Mouse (Mus musculus) lung, embryonic 16.5 days (tissue): ENCODE results near the gene Nlk. TPM values are rescaled to one million over a fixed set of nuclear protein-coding genes. Genes with fewer than 3 reads are reported as not detected.
A peak's percentile ranks its signal among the peaks of the same experiment; 100 is the strongest.

Experiments used
- ATAC-seq: fragments of 200-750 bp; cut with Nextera tagmentation; 2 replicates; pipeline ENCODE4 v1.8.0; 2017; ENCODE audit warnings: low read depth, mild to moderate bottlenecking, moderate library complexity
- H3K27ac ChIP-seq: fragments of 300-500 bp; sonication (generic); 2 replicates; pipeline ENCODE4 v1.5.1; 2014; ENCODE audit warnings: mild to moderate bottlenecking, control low read depth, low read length
- H3K27me3 ChIP-seq: fragments of 300-500 bp; sonication (generic); 2 replicates; pipeline ENCODE4 v1.6.1; 2014; ENCODE audit warnings: low read depth, low read length, mixed read lengths; ENCODE audit not compliant: control insufficient read depth, insufficient read depth
- H3K36me3 ChIP-seq: fragments of 300-500 bp; sonication (generic); 2 replicates; pipeline ENCODE4 v1.6.1; 2014; ENCODE audit warnings: low read length; ENCODE audit not compliant: control insufficient read depth, insufficient read depth
- H3K4me1 ChIP-seq: fragments of 300-500 bp; sonication (generic); replicated peaks from 2 replicates; pipeline ENCODE4 v1.6.1; 2014; ENCODE audit warnings: low read length, mixed read lengths; ENCODE audit not compliant: control insufficient read depth, insufficient read depth
- H3K4me2 ChIP-seq: fragments of 300-500 bp; sonication (generic); 2 replicates; pipeline ENCODE4 v1.6.1; 2014; ENCODE audit warnings: low read depth, low read length, control low read depth
- H3K4me3 ChIP-seq: fragments of 300-500 bp; sonication (generic); 2 replicates; pipeline ENCODE4 v1.5.1; 2014; ENCODE audit warnings: mild to moderate bottlenecking, low read length, control low read depth
- H3K9ac ChIP-seq: fragments of 300-500 bp; sonication (generic); 2 replicates; pipeline ENCODE4 v1.6.1; 2014; ENCODE audit warnings: low read length, control low read depth
- H3K9me3 ChIP-seq: fragments of 300-500 bp; sonication (generic); 2 replicates; pipeline ENCODE4 v1.6.1; 2016; ENCODE audit warnings: low read length; ENCODE audit not compliant: control insufficient read depth
- WGBS: fragments of 180-500 bp; shearing (Covaris S2); extraction: QIAGEN DNeasy Blood & Tissue Kit; methylation state at CpG from one replicate; pipeline ENCODE4 v1.1.7; 2014; 5-methylcytosine and 5-hydroxymethylcytosine counted together
- polyA plus RNA-seq: library from polyadenylated mRNA; unstranded; fragments of >200 nt; fragmentation: Nextera tagmentation; extraction: Ambion mirVana; gene quantifications from 2 replicates; pipeline ENCODE4 v1.2.1, GENCODE M21; 2015

The Nlk gene
- polyA plus RNA-seq, 1 experiment from 2014 or later: 13.6 TPM

GRCm38 (mm10) chr11:78697753-78698171, 589 bp upstream of the Nlk start:
- H3K9ac ChIP-seq: no peak overlapping the region
- H3K9me3 ChIP-seq: no peaks in the 10 kb centered on the region
- H3K27me3 ChIP-seq: no peaks in the 10 kb centered on the region
- peak overlapping the region; percentile 42 for H3K4me2 ChIP-seq
- WGBS: 0% methylated on average over 12 of the region's 12 CpGs
- ATAC-seq: peak; percentile 90
- H3K4me1 ChIP-seq: peaks cover 26% of the 10 kb centered on the region
- H3K27ac ChIP-seq: peak overlapping the region; percentile 70
- H3K4me3 ChIP-seq: peak overlapping the region; percentile 71
- H3K36me3 ChIP-seq: no peaks in the 10 kb centered on the region

GRCm38 (mm10) chr11:78694249-78694648, 2.9 kb downstream of the Nlk start:
- H3K4me1 ChIP-seq: peaks cover 33% of the 10 kb centered on the region
- H3K9ac ChIP-seq: peak overlapping the region; percentile 37; the same call in 1 of the 2 replicates
- H3K36me3 ChIP-seq: no peaks in the 10 kb centered on the region
- 54% methylated on average over 3 of the region's 3 CpGs for WGBS
- H3K4me3 ChIP-seq: peak overlapping the region; percentile 23; the same call in 1 of the 2 replicates
- ATAC-seq: no peak
- peak overlapping the region; percentile 43; the same call in 1 of the 2 replicates for H3K27ac ChIP-seq
- no peaks in the 10 kb centered on the region for H3K27me3 ChIP-seq
- H3K9me3 ChIP-seq: no peaks in the 10 kb centered on the region
- H3K4me2 ChIP-seq: peak overlapping the region; percentile 49

- no peaks in the 10 kb centered on the region for H3K9me3 ChIP-seq
- H3K9ac ChIP-seq: no peak overlapping the region
- H3K4me3 ChIP-seq: no peak overlapping the region
- 91% methylated on average over 8 of the region's 8 CpGs for WGBS
- H3K4me1 ChIP-seq: peaks cover 33% of the 10 kb centered on the region
- no peaks in the 10 kb centered on the region for H3K27me3 ChIP-seq
- no peaks in the 10 kb centered on the region for H3K36me3 ChIP-seq
- ATAC-seq: no peak
- H3K27ac ChIP-seq: no peak overlapping the region
- H3K4me2 ChIP-seq: peak overlapping the region; percentile 20; the same call in 1 of the 2 replicates
These were observed 3.9 kb downstream of the Nlk start for GRCm38 (mm10) chr11:78693307-78693706.

- Histone ChIP-seq H3K4me2 (no peak overlapping the region), H3K36me3 (no peaks in the 10 kb centered on the region), H3K9me3 (no peaks in the 10 kb centered on the region), H3K27me3 (no peaks in the 10 kb centered on the region), H3K4me1 (peaks cover 29% of the 10 kb centered on the region), H3K9ac (peak overlapping the region; percentile 7; the same call in 1 of the 2 replicates), H3K27ac (no peak overlapping the region), H3K4me3 (no peak overlapping the region)
- ATAC-seq: no peak
- WGBS: 59% methylated on average over 2 of the region's 2 CpGs
These were observed 6.0 kb downstream of the Nlk start for GRCm38 (mm10) chr11:78691201-78691600.

- peaks cover 22% of the 10 kb centered on the region for H3K4me1 ChIP-seq
- no peaks in the 10 kb centered on the region for H3K27me3 ChIP-seq
- H3K9me3 ChIP-seq: no peaks in the 10 kb centered on the region
- H3K36me3 ChIP-seq: no peaks in the 10 kb centered on the region
- H3K4me2 ChIP-seq: no peak overlapping the region
- H3K4me3 ChIP-seq: no peak overlapping the region
- no peak for ATAC-seq
- H3K27ac ChIP-seq: no peak overlapping the region
- WGBS: 63% methylated on average over 3 of the region's 3 CpGs
- H3K9ac ChIP-seq: no peak overlapping the region; the same call in 1 of the 2 replicates
These were observed 6.6 kb downstream of the Nlk start for GRCm38 (mm10) chr11:78690547-78690946.

GRCm38 (mm10) chr11:78681058-78681457, 16.1 kb downstream of the Nlk start:
- Histone ChIP-seq H3K9me3 (no peaks in the 10 kb centered on the region), H3K4me1 (peaks cover 3% of the 10 kb centered on the region; the same call in 1 of the 2 replicates), H3K36me3 (peaks cover 5% of the 10 kb centered on the region), H3K27ac (no peak overlapping the region), H3K4me3 (no peak overlapping the region), H3K4me2 (no peak overlapping the region), H3K27me3 (no peaks in the 10 kb centered on the region), H3K9ac (no peak overlapping the region)
- WGBS: 66% methylated on average over 3 of the region's 3 CpGs
- ATAC-seq: no peak

- no peaks in the 10 kb centered on the region for H3K27me3 ChIP-seq
- 56% methylated on average over 2 of the region's 2 CpGs for WGBS
These were observed 18.4 kb downstream of the Nlk start for GRCm38 (mm10) chr11:78678761-78679160.

GRCm38 (mm10) chr11:78668647-78669046, 28.5 kb downstream of the Nlk start:
- no peak for ATAC-seq
- Histone ChIP-seq H3K9me3 (no peaks in the 10 kb centered on the region), H3K4me3 (no peak overlapping the region), H3K27me3 (no peaks in the 10 kb centered on the region), H3K36me3 (no peaks in the 10 kb centered on the region), H3K27ac (no peak overlapping the region), H3K4me1 (peaks cover 6% of the 10 kb centered on the region), H3K9ac (no peak overlapping the region), H3K4me2 (no peak overlapping the region)
- 45% methylated on average over 3 of the region's 3 CpGs for WGBS

More at GRCm38 (mm10) chr11:78678761-78679160, 18.4 kb downstream of the Nlk start:
- Histone ChIP-seq H3K9ac (no peak overlapping the region), H3K4me3 (no peak overlapping the region), H3K36me3 (peaks cover 5% of the 10 kb centered on the region), H3K9me3 (no peaks in the 10 kb centered on the region), H3K4me2 (no peak overlapping the region), H3K4me1 (peaks cover 3% of the 10 kb centered on the region; the same call in 1 of the 2 replicates), H3K27ac (no peak overlapping the region)
- ATAC-seq: no peak

GRCm38 (mm10) chr11:78664853-78665252, 32.3 kb downstream of the Nlk start:
- no peak overlapping the region for H3K27ac ChIP-seq
- ATAC-seq: no peak
- no peaks in the 10 kb centered on the region for H3K27me3 ChIP-seq
- no peaks in the 10 kb centered on the region for H3K36me3 ChIP-seq
- H3K9me3 ChIP-seq: no peaks in the 10 kb centered on the region
- no peak overlapping the region for H3K9ac ChIP-seq
- H3K4me3 ChIP-seq: no peak overlapping the region
- peaks cover 8% of the 10 kb centered on the region for H3K4me1 ChIP-seq
- WGBS: 47% methylated on average over 2 of the region's 2 CpGs
- H3K4me2 ChIP-seq: no peak overlapping the region

GRCm38 (mm10) chr11:78663916-78664315, 33.3 kb downstream of the Nlk start:
- WGBS: 57% methylated on average over 4 of the region's 4 CpGs
- no peaks in the 10 kb centered on the region for H3K36me3 ChIP-seq
- no peak overlapping the region for H3K4me2 ChIP-seq
- no peak overlapping the region for H3K27ac ChIP-seq
- no peaks in the 10 kb centered on the region for H3K9me3 ChIP-seq
- no peak for ATAC-seq
- H3K4me1 ChIP-seq: peaks cover 8% of the 10 kb centered on the region
- H3K27me3 ChIP-seq: no peaks in the 10 kb centered on the region
- no peak overlapping the region for H3K4me3 ChIP-seq
- no peak overlapping the region for H3K9ac ChIP-seq
